Mouse (Mus musculus): ENCODE data around the gene Hs3st1. TPM values are rescaled to one million over a fixed set of nuclear protein-coding genes. Genes with fewer than 3 reads are reported as not detected.

Hs3st1 gene
- polyA plus RNA-seq, 1 experiment: not detected

GRCm38 (mm10) chr5:39643924-39644826 lies 111.1 kb downstream of the Hs3st1 start:
- Histone ChIP-seq H3K4me1 (ENCODE audit: control insufficient read depth, insufficient read depth, low read length) (no peaks in the 10 kb centered on the region), H3K27ac (ENCODE audit: insufficient read depth, low read depth, low read length) (no peak overlapping the region), H3K4me3 (ENCODE audit: insufficient read depth, low read length) (peak overlapping the region; percentile 52)
- TF ChIP-seq CTCF (IDR thresholded peaks at IDR 0.05; ENCODE audit: low read depth, low read length) (no peak), POLR2A (IDR thresholded peaks at IDR 0.05; ENCODE audit: borderline replicate concordance, low read depth, low read length) (no peak)

- Histone ChIP-seq H3K27ac (ENCODE audit: insufficient read depth, low read depth, low read length) (no peak overlapping the region), H3K4me1 (ENCODE audit: control insufficient read depth, insufficient read depth, low read length) (no peaks in the 10 kb centered on the region), H3K4me3 (ENCODE audit: insufficient read depth, low read length) (no peak overlapping the region)
- TF ChIP-seq POLR2A (IDR thresholded peaks at IDR 0.05; ENCODE audit: borderline replicate concordance, low read depth, low read length) (no peak), CTCF (IDR thresholded peaks at IDR 0.05; ENCODE audit: low read depth, low read length) (no peak)
Observed at GRCm38 (mm10) chr5:39643260-39643923, 111.9 kb downstream of the Hs3st1 start.

GRCm38 (mm10) chr5:39642222-39642770 lies 113.0 kb downstream of the Hs3st1 start:
- TF ChIP-seq CTCF (IDR thresholded peaks at IDR 0.05; ENCODE audit: low read depth, low read length) (no peak), POLR2A (IDR thresholded peaks at IDR 0.05; ENCODE audit: borderline replicate concordance, low read depth, low read length) (no peak)
- Histone ChIP-seq H3K27ac (ENCODE audit: insufficient read depth, low read depth, low read length) (no peak overlapping the region), H3K4me3 (ENCODE audit: insufficient read depth, low read length) (no peak overlapping the region), H3K4me1 (ENCODE audit: control insufficient read depth, insufficient read depth, low read length) (no peaks in the 10 kb centered on the region)

- Histone ChIP-seq H3K4me3 (ENCODE audit: insufficient read depth, low read length) (no peak overlapping the region), H3K27ac (ENCODE audit: insufficient read depth, low read depth, low read length) (no peak overlapping the region), H3K4me1 (ENCODE audit: control insufficient read depth, insufficient read depth, low read length) (peaks cover 2% of the 10 kb centered on the region; the same call in 1 of the 2 replicates)
- peak; percentile 33; the same call in 1 of the 2 replicates for TF ChIP-seq CTCF (IDR thresholded peaks at IDR 0.05; ENCODE audit: low read depth, low read length)
- no peak for TF ChIP-seq POLR2A (IDR thresholded peaks at IDR 0.05; ENCODE audit: borderline replicate concordance, low read depth, low read length)
Observed at GRCm38 (mm10) chr5:39639438-39640177, 115.7 kb downstream of the Hs3st1 start.

GRCm38 (mm10) chr5:39638926-39639325 lies 116.3 kb downstream of the Hs3st1 start:
- Histone ChIP-seq H3K4me3 (ENCODE audit: insufficient read depth, low read length) (no peak overlapping the region), H3K27ac (ENCODE audit: insufficient read depth, low read depth, low read length) (no peak overlapping the region), H3K4me1 (ENCODE audit: control insufficient read depth, insufficient read depth, low read length) (peaks cover 2% of the 10 kb centered on the region; the same call in 1 of the 2 replicates)
- TF ChIP-seq POLR2A (IDR thresholded peaks at IDR 0.05; ENCODE audit: borderline replicate concordance, low read depth, low read length) (no peak), CTCF (IDR thresholded peaks at IDR 0.05; ENCODE audit: low read depth, low read length) (no peak)

DNA sequence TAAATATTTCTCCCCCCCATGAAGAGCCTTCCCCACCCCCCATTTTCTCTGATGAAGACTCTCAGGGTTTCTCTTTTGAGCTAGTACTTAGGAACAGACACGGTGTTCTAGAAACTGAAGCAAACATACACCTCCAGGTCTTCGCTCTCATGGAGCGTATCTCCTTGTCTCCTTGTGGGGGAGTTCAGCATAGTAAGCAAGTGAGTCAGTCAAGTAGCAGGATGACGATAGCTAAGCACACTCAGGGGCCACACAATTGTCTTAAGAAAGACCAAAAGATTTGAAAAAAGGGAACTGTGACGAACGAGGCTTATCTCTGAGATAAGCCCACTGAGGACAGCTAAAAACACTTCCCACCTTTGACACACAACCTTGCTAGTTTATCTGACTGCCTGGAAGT lies 117.4 kb downstream of the Hs3st1 start:
- no peak for TF ChIP-seq CTCF (IDR thresholded peaks at IDR 0.05; ENCODE audit: low read depth, low read length)
- TF ChIP-seq POLR2A (IDR thresholded peaks at IDR 0.05; ENCODE audit: borderline replicate concordance, low read depth, low read length): no peak
- no peak overlapping the region for H3K27ac ChIP-seq (ENCODE audit: insufficient read depth, low read depth, low read length)
- no peak overlapping the region for H3K4me3 ChIP-seq (ENCODE audit: insufficient read depth, low read length)
- H3K4me1 ChIP-seq (ENCODE audit: control insufficient read depth, insufficient read depth, low read length): peaks cover 2% of the 10 kb centered on the region; the same call in 1 of the 2 replicates

DNA sequence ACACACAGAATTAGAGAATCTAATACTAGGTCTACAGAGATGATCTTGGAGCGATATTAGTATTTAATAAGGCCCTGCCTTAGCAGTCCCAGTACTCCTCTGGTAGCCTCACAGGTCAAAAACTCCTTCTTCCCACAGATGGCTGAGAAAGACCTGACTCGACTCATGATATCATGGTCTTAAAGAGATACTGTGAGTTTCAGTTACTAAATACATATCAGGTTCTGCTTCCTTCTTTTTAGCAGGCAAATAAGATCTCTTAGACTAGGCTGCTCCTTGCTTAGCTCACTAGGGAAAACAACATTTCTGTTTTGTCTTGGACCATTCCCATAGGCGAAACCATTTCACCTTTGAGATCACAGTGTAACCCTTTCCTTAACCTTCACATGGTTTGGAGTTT lies 119.2 kb downstream of the Hs3st1 start:
- Histone ChIP-seq H3K4me3 (ENCODE audit: insufficient read depth, low read length) (no peak overlapping the region), H3K4me1 (ENCODE audit: control insufficient read depth, insufficient read depth, low read length) (peaks cover 7% of the 10 kb centered on the region), H3K27ac (ENCODE audit: insufficient read depth, low read depth, low read length) (no peak overlapping the region)
- no peak for TF ChIP-seq POLR2A (IDR thresholded peaks at IDR 0.05; ENCODE audit: borderline replicate concordance, low read depth, low read length)
- no peak for TF ChIP-seq CTCF (IDR thresholded peaks at IDR 0.05; ENCODE audit: low read depth, low read length)

GRCm38 (mm10) chr5:39634300-39635047 lies 120.8 kb downstream of the Hs3st1 start:
- TF ChIP-seq POLR2A (IDR thresholded peaks at IDR 0.05; ENCODE audit: borderline replicate concordance, low read depth, low read length): no peak
- TF ChIP-seq CTCF (IDR thresholded peaks at IDR 0.05; ENCODE audit: low read depth, low read length): no peak

GRCm38 (mm10) chr5:39633206-39633605 lies 122.1 kb downstream of the Hs3st1 start:
- Histone ChIP-seq H3K27ac (ENCODE audit: insufficient read depth, low read depth, low read length) (no peak overlapping the region), H3K4me1 (ENCODE audit: control insufficient read depth, insufficient read depth, low read length) (peaks cover 17% of the 10 kb centered on the region), H3K4me3 (ENCODE audit: insufficient read depth, low read length) (no peak overlapping the region)
- TF ChIP-seq CTCF (IDR thresholded peaks at IDR 0.05; ENCODE audit: low read depth, low read length) (no peak), POLR2A (IDR thresholded peaks at IDR 0.05; ENCODE audit: borderline replicate concordance, low read depth, low read length) (no peak)

More at GRCm38 (mm10) chr5:39634300-39635047, 120.8 kb downstream of the Hs3st1 start:
- H3K27ac ChIP-seq (ENCODE audit: insufficient read depth, low read depth, low read length): no peak overlapping the region
- H3K4me1 ChIP-seq (ENCODE audit: control insufficient read depth, insufficient read depth, low read length): peaks cover 15% of the 10 kb centered on the region
- no peak overlapping the region for H3K4me3 ChIP-seq (ENCODE audit: insufficient read depth, low read length)
